Mouse (Mus musculus) olfactory bulb, adult 2 months (tissue): ENCODE measurements around the gene Tedc1.

Source experiments
- CTCF ChIP-seq: fragments of 200-500 bp; IDR thresholded peaks from 2 replicates; pipeline ENCODE4 v1.5.1; 2012; ENCODE audit warnings: low read depth, mild to moderate bottlenecking, low read length, moderate library complexity; ENCODE audit not compliant: insufficient read depth
- POLR2A ChIP-seq: fragments of 200-500 bp; IDR thresholded peaks from 2 replicates; pipeline ENCODE4 v1.6.1; 2012; ENCODE audit warnings: mild to moderate bottlenecking, low read depth, low read length, moderate library complexity; ENCODE audit not compliant: insufficient read depth

DNA sequence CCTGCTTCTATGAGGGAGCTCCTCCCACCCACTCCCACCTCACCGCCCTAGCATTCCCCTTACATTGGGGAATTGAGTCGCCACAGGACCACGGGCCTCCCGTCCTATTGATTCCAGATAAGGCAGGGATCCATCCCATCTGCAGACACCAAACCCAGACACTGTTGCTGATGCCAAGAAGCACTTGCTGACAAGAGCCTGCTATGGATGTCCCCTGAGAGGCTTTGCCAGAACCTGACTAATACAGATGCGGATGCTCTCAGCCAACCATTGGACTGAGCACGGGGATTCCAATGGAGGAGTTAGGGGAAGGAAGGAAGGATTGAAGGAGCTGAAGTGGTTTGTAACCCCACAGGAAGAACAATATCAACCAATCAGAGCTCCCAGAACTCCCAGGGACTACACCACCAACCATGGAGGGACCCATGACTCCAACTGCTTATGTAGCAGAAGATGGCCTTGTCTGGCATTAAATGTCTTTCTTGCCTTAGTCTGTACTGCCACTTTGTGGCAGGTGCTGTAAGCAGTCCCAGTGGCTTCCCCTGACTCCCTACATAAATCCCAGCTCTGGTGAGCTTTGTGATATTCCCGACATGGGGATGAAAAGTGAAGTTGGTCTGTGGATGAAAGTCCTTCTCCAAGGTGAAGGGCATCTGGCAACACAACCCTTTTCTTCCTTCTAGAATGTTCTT is 49.2 kb downstream of the Tedc1 start:
- TF ChIP-seq CTCF (no peak), POLR2A (no peak)
